Mouse (Mus musculus) lung, adult 18-20 months (tissue): Measurements from ENCODE around the gene Nr4a1.

Source experiments
- DNase-seq, 2 experiments: peaks; one replicate each; pipeline ENCODE4 v3.0.0; 2022; ENCODE audit warnings: mixed read lengths in 2 of 2

The Nr4a1 gene

DNA sequence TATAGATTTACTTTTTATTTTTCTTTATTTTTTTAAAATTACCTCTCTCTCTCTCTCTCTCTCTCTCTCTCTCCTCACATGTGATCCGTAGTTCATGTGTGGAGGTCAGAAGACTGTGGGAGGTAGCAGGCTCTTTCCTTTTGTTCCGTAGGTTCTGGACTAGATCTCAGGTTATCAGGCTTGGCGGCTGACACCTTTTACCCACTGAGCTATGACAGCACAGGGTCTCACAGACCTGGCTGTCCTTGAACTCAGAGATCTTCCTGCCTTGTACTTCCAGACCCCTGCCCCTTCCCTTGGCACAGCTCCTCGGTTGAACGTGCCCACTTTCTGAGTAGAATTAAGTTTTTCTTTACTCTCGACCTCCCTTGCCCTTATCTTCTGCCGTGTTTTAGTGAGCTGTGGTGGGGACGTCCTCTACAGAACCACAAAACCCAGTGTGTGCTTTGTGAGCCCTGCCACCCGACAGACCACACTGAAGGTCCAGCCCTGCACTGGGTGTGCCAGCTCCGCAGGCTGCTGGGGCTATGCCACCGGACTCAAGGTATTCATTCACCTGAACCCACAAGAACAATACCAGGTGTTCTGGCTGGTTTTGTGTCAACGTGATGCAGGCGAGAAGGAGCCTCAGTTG is 62.3 kb downstream of the Nr4a1 start:
- DNase-seq: peak in 1 of 2 experiments; percentile 61

DNA sequence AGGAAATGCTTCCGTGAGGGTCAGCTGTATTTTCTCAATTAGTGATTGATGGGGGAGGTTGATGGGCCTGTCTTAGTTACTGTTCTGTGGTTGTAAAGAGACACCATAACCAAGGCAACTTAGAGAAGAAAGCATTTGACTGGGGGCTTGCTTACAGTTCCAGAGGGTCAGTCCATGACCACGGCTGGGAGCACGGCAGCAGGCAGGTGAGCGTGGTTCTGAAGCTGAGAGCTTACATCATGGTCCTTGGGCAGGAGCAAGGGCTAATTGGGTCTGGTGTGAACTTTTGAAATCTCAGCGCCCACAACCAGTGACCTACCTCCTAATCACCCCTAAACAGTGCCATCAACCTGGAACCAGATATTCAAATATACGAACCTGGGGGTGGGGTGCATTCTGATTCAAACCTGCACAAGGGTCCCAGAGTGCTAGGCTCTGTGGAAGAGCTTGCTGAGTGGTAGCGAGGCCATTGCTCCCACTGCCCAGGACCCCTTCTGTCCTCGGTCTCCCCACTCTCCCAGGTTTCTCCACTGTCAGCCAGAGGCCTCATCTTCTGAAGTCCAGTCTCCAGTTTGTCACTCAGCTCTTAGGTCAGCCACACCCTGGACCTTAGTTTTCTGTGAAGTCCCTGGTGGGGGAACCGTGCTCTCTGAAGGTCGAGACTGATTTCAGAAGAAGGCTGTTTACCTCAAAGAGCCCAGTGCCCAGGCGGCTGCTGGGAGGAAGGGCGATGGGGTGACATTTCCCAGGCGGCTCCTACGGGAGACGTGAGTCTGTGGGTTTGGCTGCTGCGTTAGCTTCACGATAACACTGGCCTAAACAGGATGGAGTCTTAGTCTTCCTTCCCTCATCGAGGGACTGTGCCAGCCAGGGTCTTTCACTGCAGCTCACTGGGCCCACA is 63.1 kb downstream of the Nr4a1 start:
- peak; percentile 56 to 59 for DNase-seq

DNA sequence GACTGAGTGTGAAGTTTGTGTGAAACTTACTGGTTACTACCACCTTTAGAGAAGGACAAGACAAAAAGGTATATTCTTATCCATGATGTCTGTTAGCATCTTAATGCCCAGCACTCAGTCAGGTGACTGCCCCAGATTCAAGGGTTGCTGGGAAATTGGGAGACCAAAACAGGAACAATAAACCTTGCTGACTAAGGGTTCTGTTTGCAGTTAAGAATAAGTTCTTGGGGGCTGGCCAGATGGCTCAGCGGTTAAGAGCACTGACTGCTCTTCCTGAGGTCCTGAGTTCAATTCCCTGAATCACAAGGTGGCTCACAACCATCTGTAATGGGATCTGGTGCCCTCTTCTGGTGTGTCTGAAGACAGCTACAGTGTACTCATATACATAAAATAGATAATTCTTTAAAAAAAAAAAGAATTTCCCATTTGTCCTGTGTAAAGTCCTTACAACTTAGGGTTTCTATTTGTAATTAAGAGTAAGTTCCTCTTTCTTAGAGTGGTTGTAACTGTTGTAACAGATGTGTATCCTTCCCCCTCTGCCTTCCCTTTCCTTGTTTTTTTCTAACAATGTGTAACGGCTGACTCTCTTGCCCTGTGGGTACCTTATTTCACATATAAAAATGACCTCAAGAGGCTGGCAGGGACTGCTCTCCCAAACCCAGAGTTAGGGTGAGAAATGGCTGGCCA is 63.9 kb downstream of the Nr4a1 start:
- no peak for DNase-seq

DNA sequence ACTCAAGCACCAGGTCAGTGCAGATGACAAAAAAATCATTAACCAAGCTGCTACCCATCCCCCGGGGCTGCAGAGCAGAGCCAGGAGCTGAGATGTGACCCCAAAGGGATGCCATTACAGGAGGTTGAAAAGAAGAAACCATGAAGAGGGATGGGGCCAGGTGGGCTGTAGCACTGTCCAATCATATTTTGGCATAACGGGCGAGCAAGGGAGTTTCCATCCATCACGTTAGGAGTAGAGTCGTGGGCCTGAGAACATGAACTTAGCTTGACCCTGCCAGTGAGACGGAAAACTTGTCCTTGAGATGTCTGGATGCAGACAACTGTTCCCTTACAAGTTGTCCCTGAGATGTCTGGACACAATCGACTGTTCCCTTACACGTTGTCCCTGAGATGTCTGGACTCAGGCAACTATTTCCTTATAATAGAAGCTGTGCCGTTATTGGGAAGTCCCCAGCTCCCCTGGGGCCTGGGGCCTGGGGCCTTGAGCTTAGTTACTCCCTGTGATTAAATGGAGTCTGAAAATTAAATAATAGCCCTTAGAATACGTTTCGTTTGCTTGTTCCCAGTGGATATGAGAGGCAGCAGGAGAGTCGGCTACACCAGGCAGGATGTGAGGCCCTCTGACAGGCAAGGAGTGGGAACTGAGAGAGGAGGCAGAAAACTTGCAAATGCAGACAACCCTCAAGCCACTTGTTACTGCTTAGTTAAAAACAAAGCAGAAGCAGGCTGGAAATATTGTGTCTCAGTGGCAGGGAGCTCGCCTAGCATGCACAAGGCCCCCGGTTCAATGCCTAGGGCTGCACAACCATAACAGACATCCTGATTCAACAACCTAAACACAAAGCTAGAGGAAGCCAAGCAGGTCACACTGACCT is 65.1 kb downstream of the Nr4a1 start:
- no peak for DNase-seq

DNA sequence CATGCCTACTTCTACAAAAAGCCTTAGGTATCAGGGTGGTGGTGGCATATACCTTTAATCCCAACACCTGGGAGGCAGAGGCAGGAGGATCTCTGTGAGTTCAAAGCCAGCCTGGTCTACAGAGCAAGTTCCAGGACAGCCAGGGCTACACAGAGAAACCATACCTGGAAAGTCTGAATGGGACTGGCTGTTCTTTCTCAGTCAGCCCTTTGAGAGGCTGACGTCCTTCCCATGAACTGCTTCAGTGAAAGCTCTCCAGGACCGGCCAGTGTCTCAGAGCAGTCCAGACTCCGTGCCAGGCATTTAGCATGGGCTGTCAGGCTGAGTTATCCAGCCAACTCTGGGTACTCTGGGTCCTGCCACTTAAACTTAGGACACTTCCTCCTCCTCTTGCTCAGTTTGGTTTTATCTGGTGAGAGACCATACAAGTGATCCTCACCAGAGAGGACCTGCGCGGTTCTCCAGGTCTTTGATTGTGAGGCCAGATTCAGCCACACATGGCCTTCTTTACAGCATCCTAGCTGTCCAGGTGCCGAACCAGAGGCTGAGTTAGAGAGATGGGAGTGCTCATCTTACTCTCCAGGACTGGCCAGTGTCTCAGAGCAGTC is 66.0 kb downstream of the Nr4a1 start:
- no peak for DNase-seq

DNA sequence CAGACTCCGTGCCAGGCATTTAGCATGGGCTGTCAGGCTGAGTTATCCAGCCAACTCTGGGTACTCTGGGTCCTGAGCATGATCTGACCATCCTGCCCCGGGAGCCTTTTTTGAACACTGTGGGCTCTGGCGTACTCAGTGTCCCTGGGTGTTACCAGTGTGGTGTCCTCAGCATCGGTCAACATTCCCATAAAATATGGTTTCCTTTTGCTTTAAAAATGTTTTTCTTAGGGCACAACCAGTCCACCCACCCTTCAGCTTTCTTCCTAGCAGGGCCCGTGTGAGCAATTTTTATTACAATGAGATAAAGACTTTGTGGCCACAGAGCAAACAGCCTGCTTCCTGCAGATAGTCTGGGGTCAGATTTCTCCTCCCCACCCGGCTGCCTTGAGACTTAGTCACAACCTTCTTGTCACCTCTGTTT is 66.6 kb downstream of the Nr4a1 start:
- DNase-seq: peak; percentile 72 to 74

DNA sequence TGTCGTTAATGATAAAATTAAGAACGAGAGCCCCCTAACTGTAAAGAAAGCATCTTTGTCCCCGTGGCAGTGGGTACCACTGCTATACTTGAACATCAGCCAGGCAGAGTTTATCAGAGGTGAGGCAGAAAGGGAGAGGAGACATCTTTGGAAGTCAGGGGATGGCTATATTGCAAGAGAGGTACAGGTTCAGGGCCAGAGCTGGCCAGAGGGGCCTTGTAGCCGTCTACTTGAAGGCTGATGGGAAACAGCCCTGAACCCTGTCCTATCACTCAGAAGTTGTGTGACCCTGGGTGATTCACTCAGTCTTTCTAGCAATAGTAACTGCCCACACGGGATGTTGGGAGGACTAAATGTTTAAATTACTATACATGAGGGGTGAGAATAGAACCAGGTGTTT is 67.1 kb downstream of the Nr4a1 start:
- DNase-seq: no peak

DNA sequence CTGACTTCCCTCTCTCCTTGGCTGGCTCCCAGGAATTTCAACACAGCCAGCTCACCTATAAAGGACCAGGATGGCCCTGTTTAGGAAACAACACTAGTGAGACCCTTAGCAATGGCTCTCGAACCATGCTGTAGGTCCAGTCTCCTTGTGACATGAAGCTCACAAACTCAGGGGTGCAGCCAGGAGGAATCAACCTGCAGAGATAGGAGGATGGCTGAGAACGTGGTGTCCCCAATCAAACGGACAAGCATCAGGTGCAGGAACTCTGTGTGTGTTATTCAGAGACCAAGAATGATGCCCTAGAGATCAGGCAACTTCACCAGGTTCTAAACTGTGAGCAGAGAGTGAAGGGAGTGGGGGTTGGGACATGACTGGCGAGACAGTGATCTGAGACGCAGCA is 68.0 kb downstream of the Nr4a1 start:
- DNase-seq: no peak

DNA sequence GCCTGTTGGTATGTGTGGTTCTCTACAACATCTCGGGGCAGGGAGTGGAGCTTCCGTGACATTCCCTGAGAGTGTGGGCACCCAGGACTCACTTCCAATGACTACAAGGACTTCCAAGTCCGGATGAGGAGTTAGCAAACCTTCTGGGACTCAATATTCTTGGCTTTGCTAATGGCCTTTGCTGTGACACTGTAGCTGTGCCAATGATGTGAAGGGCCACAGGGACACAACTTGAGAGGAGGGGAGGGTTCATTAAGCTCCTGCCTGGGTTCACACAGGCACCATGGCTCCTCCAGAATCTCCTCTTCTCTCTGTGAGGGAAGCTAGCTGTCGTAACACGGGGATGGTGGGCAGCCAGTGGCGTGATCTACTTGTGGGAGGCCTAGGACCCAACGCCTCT is 68.6 kb downstream of the Nr4a1 start:
- no peak for DNase-seq

DNA sequence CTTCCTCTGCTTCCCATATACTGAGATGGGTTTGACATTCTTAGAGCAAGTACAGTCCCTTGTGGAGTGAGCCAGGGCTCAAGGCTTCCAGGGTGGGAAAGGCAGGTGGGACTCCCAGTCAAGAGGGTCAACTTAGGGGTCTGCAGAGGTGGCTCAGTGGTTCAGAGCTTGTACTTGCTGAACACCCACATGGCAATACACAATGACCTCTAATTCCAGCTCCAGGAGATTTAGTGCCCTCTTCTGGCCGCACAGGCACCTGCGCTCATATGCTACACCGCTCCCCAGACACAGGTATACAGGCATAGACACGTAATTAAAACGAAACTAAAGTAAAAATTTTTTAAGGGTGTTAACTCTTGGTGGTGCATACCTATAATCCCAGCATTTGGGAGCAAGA is 69.4 kb downstream of the Nr4a1 start:
- no peak for DNase-seq
